Mouse (Mus musculus): ENCODE data around the gene Ide.
"Not testable (repeated sequence)": the region's sequence is repeated elsewhere in the genome, so short reads cannot be mapped to it uniquely, and the experiment has no call there.

Ide gene

GRCm38 (mm10) chr19:37265333-37266103 is 72.1 kb downstream of the Ide start:
- peak; percentile 96 for DNase-seq (ENCODE audit: low read depth)

GRCm38 (mm10) chr19:37263943-37264897 is 73.4 kb downstream of the Ide start:
- peak; percentile 98 for DNase-seq (ENCODE audit: low read depth)

GRCm38 (mm10) chr19:37263566-37263942 is 74.1 kb downstream of the Ide start:
- no peak for DNase-seq (ENCODE audit: low read depth)

GRCm38 (mm10) chr19:37262389-37262788 is 75.3 kb downstream of the Ide start:
- peak; percentile 78 for DNase-seq (ENCODE audit: low read depth)

GRCm38 (mm10) chr19:37255321-37255720 is 82.3 kb downstream of the Ide start:
- DNase-seq (ENCODE audit: low read depth) = peak; percentile 72

GRCm38 (mm10) chr19:37252104-37252503 is 85.5 kb downstream of the Ide start:
- DNase-seq (ENCODE audit: low read depth) = no peak

- no peak for DNase-seq (ENCODE audit: low read depth)
These were observed 89.5 kb downstream of the Ide start for GRCm38 (mm10) chr19:37248199-37248598.

GRCm38 (mm10) chr19:37246859-37247258 is 90.8 kb downstream of the Ide start:
- peak; percentile 19 for DNase-seq (ENCODE audit: low read depth)

- no peak for DNase-seq (ENCODE audit: low read depth)
These were observed 94.9 kb downstream of the Ide start for GRCm38 (mm10) chr19:37242707-37243106.

GRCm38 (mm10) chr19:37241201-37241600 is 96.5 kb downstream of the Ide start:
- peak; percentile 28 for DNase-seq (ENCODE audit: low read depth)

GRCm38 (mm10) chr19:37239096-37239495 is 98.6 kb downstream of the Ide start:
- DNase-seq (ENCODE audit: low read depth) = peak; percentile 90

- DNase-seq (ENCODE audit: low read depth) = peak; percentile 27
These were observed 99.0 kb downstream of the Ide start for GRCm38 (mm10) chr19:37238651-37239050.

GRCm38 (mm10) chr19:37237712-37238437 is 99.8 kb downstream of the Ide start:
- peak; percentile 27 for DNase-seq (ENCODE audit: low read depth)

GRCm38 (mm10) chr19:37237306-37237705 is 100.3 kb downstream of the Ide start:
- DNase-seq (ENCODE audit: low read depth) = no peak

GRCm38 (mm10) chr19:37235818-37236217 is 101.8 kb downstream of the Ide start:
- no peak for DNase-seq (ENCODE audit: low read depth)

- no peak for DNase-seq (ENCODE audit: low read depth)
These were observed 103.8 kb downstream of the Ide start for GRCm38 (mm10) chr19:37233561-37234539.

- not testable (repeated sequence) for DNase-seq (ENCODE audit: low read depth)
These were observed 105.1 kb downstream of the Ide start for GRCm38 (mm10) chr19:37232598-37232997.

GRCm38 (mm10) chr19:37225197-37225862 is 112.3 kb downstream of the Ide start:
- no peak for DNase-seq (ENCODE audit: low read depth)
